Mouse (Mus musculus): ENCODE measurements around the gene Efcab2. TPM values are rescaled to one million over a fixed set of nuclear protein-coding genes. Genes with fewer than 3 reads are reported as not detected.

Gene Efcab2
- total RNA-seq, 2 experiments from 2014 or later: 8.7 to 10.2 TPM

DNA sequence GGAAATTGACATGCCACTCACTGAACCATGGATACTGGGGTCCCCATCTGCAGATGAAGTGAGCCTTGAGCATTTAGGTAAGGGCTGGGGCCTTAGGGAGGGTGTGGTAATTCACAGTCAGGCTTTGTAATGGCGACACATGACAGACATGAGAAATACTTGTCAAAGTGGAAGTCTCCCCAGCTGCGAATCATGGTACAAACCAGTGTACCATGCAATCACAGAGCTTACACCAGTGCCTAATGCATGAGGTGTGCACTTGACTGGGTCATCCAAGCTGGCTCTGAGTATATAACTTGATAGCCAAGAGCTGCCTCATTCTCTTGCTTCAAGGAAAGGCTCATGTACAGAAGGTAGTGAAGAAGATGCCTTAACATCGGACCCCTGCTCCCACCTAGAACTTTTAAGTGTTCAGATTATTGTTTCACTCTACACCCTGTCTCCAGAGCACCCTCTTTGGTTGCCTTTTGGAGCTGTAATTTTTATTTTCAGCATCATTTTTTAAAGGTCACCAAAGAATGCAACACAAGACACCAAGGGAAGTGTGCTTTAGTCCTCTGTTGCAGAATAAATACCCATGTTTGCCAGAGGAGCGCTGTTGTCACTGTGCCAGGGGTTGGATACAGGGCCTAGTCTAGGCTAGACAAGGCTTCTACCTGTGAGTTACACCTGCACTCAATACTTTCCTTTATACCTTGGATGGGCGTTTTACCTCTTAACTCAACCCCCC lies 79.4 kb downstream of the Efcab2 start:
- no peak for DNase-seq

DNA sequence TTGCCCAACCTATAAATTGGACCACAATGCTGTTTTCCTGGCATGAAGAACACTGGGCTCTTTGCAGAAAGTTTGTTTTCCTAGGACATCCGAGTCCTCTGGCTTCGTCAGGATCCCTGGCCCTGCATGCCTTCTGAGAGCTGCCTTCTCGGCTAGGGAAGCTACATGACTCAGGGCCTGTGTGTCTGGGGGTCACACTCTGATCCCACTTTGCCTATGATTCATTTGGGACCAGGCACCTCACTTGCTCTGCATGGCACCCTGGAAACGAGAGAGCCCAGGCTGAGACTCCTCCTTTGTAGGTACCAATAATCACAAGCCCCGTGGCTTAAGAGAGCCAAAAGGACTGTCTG lies 80.0 kb downstream of the Efcab2 start:
- DNase-seq: no peak

DNA sequence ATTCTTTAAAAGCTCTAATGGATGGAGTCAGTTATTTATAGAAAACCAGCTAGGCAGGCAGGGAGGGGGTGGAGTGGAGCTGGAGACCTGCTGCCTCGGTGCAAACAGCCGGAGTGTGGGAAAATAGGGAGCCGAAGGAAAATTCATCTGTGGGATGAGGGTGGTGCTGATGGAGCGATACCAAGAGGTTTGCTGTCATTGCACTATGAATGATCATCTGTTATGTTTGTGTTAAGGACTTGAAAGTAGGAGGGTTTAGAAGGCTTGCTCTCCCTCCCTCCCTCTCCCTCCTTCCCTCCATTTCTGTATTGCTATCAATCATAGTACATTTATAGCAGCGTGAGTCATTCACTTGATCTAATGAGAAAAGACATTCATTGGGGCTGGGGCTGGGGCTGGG lies 80.9 kb downstream of the Efcab2 start:
- peak; percentile 46 to 51 for DNase-seq

DNA sequence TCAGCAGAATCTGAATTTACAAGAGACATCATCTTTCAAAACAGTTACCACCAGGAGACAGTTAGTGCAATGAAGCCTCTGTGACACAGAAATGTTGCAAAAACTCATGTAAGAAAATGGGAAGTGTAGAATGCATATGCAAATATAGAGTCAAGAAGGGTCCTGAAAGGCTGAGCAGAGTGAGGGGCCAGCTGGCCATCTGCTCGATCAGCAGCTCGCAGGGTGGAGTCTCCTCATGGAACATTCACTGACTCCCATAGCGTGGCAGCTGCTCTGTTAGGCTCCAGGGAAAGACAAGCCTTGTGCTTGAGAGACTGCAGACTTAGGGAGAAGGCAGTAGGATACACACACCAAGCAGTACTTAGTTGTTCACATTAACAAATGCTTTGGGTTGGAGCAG lies 83.2 kb downstream of the Efcab2 start:
- peak in 1 of 2 experiments; percentile 17 for DNase-seq

DNA sequence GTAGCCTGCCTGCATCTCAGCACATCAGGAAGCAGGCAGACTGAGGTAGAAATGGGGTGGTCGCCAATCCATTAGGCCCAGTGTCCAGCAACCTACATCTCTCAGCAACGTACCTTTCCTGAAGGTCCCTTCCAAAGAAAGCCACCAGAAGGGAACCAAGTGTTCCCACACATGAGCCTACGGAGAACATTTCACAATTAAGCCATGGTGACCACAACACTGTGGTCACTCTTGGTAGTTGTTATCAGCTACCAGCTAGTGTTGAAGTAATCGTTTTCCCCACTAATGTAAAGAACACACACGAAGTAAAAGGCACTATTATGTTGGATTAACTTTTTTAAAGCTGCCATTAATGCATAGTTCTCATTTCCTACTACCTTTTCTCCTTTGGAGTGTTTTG lies 85.8 kb downstream of the Efcab2 start:
- no peak for DNase-seq

DNA sequence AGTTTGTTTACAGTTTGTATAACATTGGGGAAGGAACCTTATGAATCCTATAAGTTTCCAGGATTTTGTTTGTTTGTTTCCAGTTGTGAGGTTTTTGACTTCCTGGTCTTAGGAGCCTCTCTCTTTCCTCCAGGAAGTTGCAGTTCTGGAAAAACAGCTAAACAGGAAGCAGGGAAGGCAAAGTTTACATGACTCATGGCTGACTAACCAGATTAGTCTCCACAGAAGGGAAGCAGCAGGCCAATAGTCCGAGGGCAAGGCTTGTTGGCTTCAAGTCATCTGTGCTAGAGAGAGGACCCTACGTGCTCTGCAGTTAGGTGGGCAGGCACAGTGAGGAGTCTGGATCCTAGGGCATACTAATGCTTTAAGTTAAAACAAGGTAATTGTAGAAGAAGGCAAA lies 86.6 kb downstream of the Efcab2 start:
- DNase-seq: no peak

DNA sequence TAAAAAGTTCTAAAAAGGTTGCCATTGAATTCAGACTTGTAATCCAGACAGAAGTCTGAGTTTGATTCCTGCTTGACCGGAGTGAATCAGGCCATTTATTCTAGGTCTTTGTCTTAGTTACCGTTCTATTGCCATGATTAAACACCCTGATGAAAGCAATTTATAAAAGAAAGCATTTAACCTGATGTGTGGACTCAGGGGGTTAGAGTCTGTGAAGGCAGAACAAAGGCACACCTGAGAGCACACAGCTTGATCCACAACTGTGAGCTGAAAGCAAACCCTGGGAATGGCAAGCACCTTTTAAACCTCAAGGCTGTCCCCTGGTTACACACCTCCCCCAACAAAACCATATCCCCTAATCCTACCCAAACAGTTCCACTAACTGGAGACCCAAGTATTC lies 90.3 kb downstream of the Efcab2 start:
- no peak for DNase-seq

DNA sequence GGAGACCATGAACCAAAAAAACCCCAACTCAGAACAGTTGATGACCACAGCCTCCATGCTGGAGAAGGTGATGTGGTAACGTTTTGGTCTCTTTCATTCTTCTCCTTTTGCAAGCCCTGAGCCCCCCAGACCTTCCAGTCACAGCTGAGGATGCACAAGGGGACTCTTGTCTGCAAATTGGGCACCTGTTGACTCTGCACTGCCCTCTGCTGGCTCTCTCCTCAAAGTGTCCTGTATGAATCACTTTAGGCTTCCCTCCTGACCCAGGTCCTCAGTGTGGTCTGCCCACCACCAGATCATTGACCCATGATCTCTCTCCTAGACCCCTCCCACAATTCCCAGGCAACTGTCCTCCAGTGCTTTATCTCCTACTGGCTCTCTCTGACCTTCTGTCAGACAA lies 91.0 kb downstream of the Efcab2 start:
- DNase-seq: no peak

DNA sequence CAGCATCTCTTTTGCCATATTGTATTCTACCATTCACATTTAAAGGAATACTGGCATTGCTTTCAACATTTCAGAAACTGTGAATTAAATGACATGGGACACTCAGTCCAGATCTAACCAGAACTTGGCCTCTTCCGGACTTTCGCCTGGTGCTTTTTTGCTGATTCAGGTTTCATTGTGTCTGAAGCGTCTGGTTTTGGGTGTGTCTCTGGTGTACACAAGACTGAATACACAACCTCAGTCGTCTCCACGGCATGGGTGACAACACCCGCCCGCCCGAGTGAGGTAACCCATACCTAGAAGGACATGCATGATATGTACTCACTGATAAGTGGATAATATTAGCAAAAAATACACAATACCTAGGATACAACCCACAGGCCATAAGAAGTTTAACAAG lies 101.1 kb downstream of the Efcab2 start:
- no peak for DNase-seq

DNA sequence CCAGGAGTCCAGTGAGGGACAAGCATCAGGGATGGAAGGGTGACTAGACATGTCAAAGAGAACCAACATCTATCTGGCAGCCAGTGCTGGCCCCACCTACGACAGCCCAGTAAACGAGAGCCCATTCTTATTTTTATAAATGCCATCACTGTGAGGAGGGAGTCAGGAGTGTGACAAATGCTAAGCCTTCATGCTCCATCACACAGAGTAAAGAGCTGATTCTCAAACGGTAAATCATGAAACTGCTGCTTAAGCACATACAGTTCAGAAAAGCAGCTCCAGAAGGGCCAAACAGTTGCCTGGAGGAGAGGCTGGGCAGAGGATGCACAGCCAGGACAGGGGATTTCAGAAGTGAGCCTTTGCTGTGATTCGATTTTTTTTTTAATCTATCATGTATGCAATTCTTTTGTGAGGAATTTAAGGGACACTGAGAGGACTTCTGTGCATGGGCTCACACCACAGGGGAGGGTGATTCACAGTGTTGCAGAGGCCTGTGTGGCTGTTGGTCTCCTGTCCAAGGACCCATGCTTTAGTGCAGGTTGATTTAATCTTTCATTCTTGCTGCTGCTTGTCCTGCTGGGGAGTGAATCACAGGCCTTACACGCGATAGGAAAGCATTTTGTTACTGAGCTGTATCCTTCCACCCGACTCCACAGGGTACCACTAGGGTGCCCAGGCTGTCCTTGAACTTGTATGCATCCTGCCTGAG lies 106.6 kb downstream of the Efcab2 start:
- no peak for DNase-seq

DNA sequence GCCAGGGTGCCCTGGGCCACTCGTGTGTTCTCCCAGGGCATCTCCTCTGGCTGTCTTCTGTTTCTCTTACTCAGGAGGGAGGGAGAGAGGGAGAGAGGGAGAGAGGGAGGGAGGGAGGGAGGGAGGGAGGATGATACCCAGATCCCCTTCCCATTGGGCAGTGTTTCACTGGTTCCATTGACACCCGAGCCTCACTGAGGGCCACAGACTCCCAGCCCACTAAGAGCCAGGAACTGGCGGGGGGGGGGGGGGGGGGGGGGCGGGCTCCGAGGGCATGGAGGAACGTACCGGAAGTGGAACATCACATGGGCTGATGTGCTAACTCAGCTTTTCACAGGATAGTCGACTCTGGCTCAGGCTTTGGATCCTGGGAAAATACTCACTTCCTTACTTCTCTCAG lies 108.1 kb downstream of the Efcab2 start:
- no peak for DNase-seq

DNA sequence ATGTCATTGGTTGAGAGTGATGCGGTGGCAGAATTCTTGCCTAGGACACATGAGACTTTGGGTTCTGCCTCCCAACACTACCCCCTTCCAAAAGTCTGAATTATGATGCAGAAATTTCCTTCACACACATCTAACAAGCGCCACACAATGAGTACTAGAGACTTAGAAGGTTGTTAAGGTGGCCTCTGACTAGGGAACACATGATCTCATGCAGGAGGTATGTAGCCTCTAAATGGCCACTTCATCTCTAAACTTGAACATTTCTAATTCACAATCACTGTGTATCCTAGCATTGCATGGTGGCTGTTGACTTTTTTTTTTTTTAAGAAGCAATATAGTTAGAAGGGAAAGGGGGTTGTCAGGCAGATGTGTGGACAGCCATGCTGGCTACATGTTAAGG lies 110.0 kb downstream of the Efcab2 start:
- no peak for DNase-seq

DNA sequence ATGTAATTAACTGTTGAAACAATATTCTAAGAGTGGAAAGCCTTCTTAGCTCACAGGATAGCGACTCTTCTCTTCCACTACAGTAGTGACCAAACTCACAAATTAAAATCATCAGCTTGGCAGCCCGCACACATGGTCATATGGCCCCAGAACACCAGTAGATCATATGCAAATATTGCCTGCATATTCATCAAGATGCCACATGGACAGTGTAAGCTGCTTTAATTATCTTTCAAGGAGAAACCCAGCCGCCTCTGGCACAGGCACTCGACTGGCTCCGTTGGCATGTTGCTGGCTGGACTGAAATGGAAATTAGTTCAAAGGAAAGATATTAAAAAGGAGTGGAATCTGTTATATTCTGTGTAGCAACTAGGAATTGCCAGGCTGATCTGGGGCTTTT lies 116.5 kb downstream of the Efcab2 start:
- DNase-seq: no peak

DNA sequence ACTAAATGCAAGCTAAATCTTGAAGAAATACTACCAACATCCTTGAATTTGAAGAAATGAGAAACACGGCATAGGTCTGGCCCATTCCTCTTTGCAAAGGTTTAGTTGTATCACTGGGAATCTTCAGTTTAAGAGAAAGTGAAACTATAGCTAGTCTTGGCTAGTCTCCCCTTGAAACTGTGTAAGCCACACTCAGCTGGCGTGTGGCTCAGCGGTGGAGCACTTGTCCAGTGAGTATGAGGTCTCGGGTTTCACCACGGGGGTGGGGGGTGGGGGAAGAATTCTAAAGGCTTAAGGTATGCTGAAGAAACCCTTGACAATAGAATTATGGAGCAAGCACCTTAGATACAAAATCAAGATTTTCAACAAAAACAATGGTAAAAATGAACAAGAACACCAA lies 117.3 kb downstream of the Efcab2 start:
- DNase-seq: no peak

DNA sequence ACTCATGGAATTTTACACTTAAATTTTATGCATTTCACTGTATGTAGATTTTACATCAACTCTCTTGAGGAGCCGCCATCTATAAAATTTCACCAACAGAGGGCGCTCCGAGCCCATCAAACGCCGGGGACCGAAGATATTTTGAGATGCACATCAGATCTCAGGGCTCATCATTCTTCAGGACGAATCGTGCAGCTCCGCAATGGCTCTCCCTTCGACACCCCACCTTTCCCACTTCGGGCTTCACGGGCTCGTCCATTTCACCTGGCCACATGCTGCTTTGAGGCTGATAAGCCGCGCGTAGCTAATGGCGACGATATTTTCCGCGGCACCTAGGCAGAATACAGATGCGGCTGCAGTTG lies 121.3 kb downstream of the Efcab2 start:
- peak; percentile 66 to 67 for DNase-seq

DNA sequence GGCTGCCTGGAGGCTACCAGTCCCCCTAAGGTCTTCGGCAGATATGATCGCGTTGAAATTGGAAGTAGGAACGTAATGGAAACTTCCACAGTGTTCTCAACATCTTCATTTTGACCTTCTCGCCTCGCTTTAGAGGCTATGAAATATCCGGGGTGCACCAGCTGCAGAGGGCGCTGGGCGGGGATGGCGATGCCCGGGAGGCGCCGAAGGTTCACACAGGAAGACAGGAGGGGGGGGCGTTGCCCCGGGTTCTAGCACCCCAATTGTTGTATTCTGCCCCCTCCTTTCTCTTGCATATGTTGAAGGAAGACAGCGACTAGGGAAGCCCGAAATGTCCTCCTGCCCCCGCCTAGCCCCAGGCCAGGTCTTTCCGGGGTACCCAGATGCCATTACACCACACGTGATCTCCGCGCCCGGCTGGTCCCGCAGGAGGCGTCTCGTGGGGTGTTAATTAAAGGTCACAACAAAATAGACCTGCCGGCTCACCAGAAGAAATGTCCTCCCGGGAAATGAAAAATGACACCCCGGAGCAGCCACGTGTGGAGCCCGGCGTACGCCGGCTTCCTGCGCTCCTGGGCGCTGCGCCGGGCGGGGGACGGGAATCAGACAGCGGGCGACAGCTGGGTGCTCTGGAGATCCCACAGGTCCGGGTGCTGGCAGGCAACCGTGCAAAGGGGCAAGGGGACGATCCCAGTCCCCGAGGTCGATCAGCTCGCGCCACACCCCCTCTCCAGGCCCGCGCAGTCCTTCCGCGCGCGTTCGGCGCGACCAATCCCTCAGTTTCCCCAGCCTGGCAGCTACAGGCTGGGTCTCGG lies 121.9 kb downstream of the Efcab2 start:
- peak; percentile 47 to 52 for DNase-seq

DNA sequence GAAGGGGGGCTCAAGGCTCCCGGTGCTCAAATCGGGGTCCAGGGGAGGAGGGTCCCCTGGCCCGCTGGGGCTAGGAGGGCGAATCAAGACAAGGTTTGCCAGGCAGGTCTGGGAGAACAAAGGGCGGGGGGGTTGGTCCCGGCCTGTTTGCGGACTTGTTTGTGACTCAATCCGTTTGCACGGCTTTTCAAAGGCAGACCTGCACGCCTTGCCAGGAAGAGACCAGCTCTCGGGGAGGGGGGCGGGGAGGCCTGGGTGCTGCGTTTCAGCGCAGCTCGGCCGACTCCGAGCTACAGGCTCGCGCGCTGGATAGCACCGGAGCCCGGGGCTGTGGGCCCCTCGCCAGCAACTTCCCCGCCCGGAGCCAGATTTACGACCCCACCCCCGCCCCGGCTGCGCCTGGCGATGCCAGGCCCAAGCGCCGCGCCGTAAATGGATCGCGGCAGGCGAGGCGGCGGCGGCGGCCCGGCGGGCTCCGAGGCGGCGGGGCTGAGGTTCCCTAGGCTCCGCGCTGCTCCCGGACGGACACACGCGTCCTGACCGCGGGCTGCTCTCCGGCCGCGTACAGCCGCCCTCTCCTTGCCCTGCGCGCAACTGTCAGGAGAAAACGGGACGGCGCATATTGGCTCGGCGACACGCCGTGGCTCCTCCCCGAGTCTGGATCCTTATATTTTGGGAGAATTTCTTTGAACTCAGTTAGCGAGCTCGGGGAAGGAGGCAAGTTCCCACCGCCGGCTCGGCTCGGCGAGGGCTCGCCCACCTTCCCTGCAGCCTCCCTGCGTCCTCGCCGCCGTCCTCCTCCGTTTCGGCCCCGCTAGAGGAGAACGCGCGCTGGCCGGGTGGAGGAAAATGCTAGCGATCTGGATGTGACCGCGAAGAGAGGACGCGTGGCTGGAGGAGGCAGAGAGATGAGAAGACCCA lies 122.8 kb downstream of the Efcab2 start, which contains the start of gene Kif26b:
Gene Kif26b (plus strand): TSS at position 695 of the 921 bp plus-strand sequence.
- DNase-seq: peak; percentile 52 to 69

DNA sequence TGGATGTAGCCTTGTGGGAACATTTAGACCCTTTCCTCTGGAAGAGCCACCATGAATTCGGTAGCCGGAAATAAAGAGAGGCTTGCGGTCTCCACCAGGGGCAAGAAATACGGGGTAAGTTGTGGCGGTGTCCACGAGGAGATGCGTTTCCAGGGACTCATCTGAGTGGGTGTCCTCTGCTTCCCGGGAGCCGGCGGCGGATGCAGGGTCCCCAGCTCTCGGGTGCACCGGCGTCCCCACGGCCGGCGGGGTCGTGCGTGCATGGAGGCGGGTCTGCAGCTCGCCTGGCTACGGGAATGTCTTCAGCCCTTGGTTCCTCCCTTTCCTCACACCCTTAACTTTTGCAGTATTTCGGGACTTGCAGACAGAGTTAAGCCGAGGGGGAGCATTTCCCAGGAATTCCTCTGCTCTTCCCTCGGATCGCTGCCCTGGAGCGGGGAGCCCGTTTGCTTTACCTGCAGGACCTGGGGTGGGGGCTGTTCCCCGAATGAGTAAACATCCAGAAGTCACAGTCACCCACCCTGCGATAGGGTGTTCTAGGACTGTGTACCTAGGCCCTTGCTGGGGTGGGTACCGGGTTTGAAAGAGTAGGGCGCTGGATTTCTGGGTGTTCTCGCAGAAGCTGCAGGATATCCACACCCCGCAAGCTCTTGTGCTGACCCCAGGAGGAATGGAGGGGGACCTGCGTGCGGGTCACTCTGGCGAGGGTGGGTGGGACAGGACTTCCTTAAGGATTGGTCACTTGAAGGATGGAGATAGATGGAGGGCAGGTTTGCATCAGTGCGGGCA lies 123.8 kb downstream of the Efcab2 start:
- peak; percentile 41 to 45 for DNase-seq

DNA sequence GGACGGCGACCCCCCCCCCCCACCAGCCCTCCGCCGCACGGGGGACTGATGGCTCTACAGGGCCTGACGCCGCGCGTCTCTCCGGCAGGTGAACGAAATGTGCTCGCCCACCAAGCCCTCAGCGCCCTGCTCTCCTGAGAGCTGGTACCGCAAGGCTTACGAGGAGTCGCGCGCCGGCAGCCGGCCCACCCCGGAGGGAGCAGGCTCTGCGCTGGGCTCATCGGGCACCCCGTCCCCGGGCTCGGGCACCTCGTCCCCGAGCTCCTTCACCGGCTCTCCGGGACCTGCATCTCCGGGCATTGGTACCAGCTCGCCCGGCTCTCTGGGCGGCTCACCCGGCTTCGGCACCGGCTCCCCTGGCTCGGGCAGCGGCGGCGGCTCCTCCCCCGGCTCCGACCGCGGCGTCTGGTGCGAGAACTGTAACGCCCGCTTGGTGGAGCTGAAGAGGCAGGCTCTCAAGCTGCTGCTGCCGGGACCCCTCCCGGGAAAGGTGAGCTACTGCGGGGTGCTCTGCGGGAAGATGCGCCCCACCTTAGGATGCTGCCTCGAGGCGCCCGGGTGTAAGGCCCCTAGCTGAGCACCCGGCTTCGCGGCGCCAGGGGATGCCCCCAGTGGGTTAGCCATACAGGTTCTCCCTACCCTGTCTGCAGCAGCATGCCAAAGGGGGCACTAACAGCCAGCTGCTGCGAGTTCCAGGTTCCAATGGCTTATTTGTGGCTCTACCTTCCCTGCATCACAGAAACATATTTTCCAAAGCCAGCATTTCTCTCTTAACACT lies 124.6 kb downstream of the Efcab2 start:
- DNase-seq: peak; percentile 88 to 90
